Mouse (Mus musculus) liver, embryonic 12.5 days (tissue): ENCODE results near the gene Adm2. TPM values are rescaled to one million over a fixed set of nuclear protein-coding genes. Genes with fewer than 3 reads are reported as not detected.

Source experiments
- ATAC-seq: fragments of 200-750 bp; cut with Nextera tagmentation; 2 replicates; pipeline ENCODE4 v1.8.0; 2017; ENCODE audit warnings: moderate number of reproducible peaks, mild to moderate bottlenecking, moderate library complexity
- H3K27ac ChIP-seq: fragments of 300-500 bp; sonication (generic); 2 replicates; pipeline ENCODE4 v1.5.1; 2016; ENCODE audit warnings: mild to moderate bottlenecking
- H3K27me3 ChIP-seq: fragments of 300-500 bp; sonication (generic); replicated peaks from 2 replicates; pipeline ENCODE4 v1.6.1; 2016; ENCODE audit warnings: mild to moderate bottlenecking, moderate library complexity
- H3K36me3 ChIP-seq: fragments of 300-500 bp; sonication (generic); 2 replicates; pipeline ENCODE4 v1.6.1; 2016; ENCODE audit warnings: mild to moderate bottlenecking, moderate library complexity
- H3K4me1 ChIP-seq: fragments of 300-500 bp; sonication (generic); 2 replicates; pipeline ENCODE4 v1.6.1; 2016
- H3K4me2 ChIP-seq: fragments of 300-500 bp; sonication (generic); 2 replicates; pipeline ENCODE4 v1.6.1; 2016; ENCODE audit warnings: mild to moderate bottlenecking, moderate library complexity
- H3K4me3 ChIP-seq: fragments of 300-500 bp; sonication (generic); 2 replicates; pipeline ENCODE4 v1.5.1; 2016; ENCODE audit warnings: mild to moderate bottlenecking, moderate library complexity
- H3K9ac ChIP-seq: fragments of 300-500 bp; sonication (generic); 2 replicates; pipeline ENCODE4 v1.6.1; 2016; ENCODE audit warnings: mild to moderate bottlenecking, moderate library complexity
- H3K9me3 ChIP-seq: fragments of 300-500 bp; sonication (generic); replicated peaks from 2 replicates; pipeline ENCODE4 v1.6.1; 2016; ENCODE audit warnings: mild to moderate bottlenecking, moderate library complexity
- WGBS: fragments of 180-500 bp; shearing (Covaris S2); methylation state at CpG from one replicate; pipeline ENCODE4 v1.1.7; 2016; ENCODE audit not compliant: insufficient replicate concordance; 5-methylcytosine and 5-hydroxymethylcytosine counted together
- polyA plus RNA-seq: library from polyadenylated mRNA; unstranded; fragments of >200 nt; fragmentation: Nextera tagmentation; extraction: Ambion mirVana; gene quantifications from 2 replicates; pipeline ENCODE4 v1.2.1, GENCODE M21; 2016

The Adm2 gene
- polyA plus RNA-seq, 1 experiment from 2014 or later = 3.3 TPM

- 33% methylated on average over 2 of the region's 2 CpGs for WGBS
- no peaks in the 10 kb centered on the region for H3K27me3 ChIP-seq
- H3K27ac ChIP-seq = peak overlapping the region; percentile 61
- H3K4me2 ChIP-seq = no peak overlapping the region
- H3K4me1 ChIP-seq = peaks cover 51% of the 10 kb centered on the region
- peaks cover 95% of the 10 kb centered on the region for H3K36me3 ChIP-seq
- no peak overlapping the region for H3K9ac ChIP-seq
- H3K9me3 ChIP-seq = no peaks in the 10 kb centered on the region
- no peak overlapping the region for H3K4me3 ChIP-seq
- 0 out of 2 replicates have a peak, but pooled peaks have one; percentile 39 for ATAC-seq
These were observed 29.7 kb upstream of the Adm2 start for GRCm38 (mm10) chr15:89292795-89293194.

- 83% methylated on average over 10 of the region's 10 CpGs for WGBS
- no peak for ATAC-seq
- Histone ChIP-seq H3K9me3 (no peaks in the 10 kb centered on the region), H3K9ac (no peak overlapping the region), H3K4me2 (no peak overlapping the region), H3K27ac (peak overlapping the region; percentile 1; the same call in 1 of the 2 replicates), H3K4me1 (peaks cover 44% of the 10 kb centered on the region), H3K27me3 (no peaks in the 10 kb centered on the region), H3K36me3 (peaks cover 93% of the 10 kb centered on the region), H3K4me3 (no peak overlapping the region)
These were observed 28.7 kb upstream of the Adm2 start for GRCm38 (mm10) chr15:89293778-89294177.

GRCm38 (mm10) chr15:89295580-89296165 lies 26.8 kb upstream of the Adm2 start:
- no peak overlapping the region for H3K9ac ChIP-seq
- no peak overlapping the region for H3K4me3 ChIP-seq
- H3K4me2 ChIP-seq = no peak overlapping the region
- H3K27me3 ChIP-seq = no peaks in the 10 kb centered on the region
- ATAC-seq = peak; percentile 67
- H3K9me3 ChIP-seq = no peaks in the 10 kb centered on the region
- WGBS = 69% methylated on average over 8 of the region's 8 CpGs
- peaks cover 44% of the 10 kb centered on the region for H3K4me1 ChIP-seq
- no peak overlapping the region for H3K27ac ChIP-seq
- peaks cover 92% of the 10 kb centered on the region for H3K36me3 ChIP-seq

GRCm38 (mm10) chr15:89296465-89296864 lies 26.1 kb upstream of the Adm2 start:
- H3K27me3 ChIP-seq = no peaks in the 10 kb centered on the region
- ATAC-seq = no peak
- H3K4me2 ChIP-seq = no peak overlapping the region
- peaks cover 41% of the 10 kb centered on the region for H3K4me1 ChIP-seq
- peaks cover 92% of the 10 kb centered on the region for H3K36me3 ChIP-seq
- no peaks in the 10 kb centered on the region for H3K9me3 ChIP-seq
- H3K9ac ChIP-seq = no peak overlapping the region
- WGBS = 75% methylated on average over 1 of the region's 1 CpGs
- no peak overlapping the region for H3K4me3 ChIP-seq
- H3K27ac ChIP-seq = no peak overlapping the region

GRCm38 (mm10) chr15:89297695-89298094 lies 24.8 kb upstream of the Adm2 start:
- no peak overlapping the region for H3K4me3 ChIP-seq
- 88% methylated on average over 2 of the region's 2 CpGs for whole genome bisulfite sequencing
- no peak overlapping the region for H3K9ac ChIP-seq
- peaks cover 92% of the 10 kb centered on the region for H3K36me3 ChIP-seq
- no peak overlapping the region for H3K27ac ChIP-seq
- no peak for ATAC-seq
- no peaks in the 10 kb centered on the region for H3K27me3 ChIP-seq
- H3K4me2 ChIP-seq = no peak overlapping the region
- peaks cover 35% of the 10 kb centered on the region for H3K4me1 ChIP-seq
- no peaks in the 10 kb centered on the region for H3K9me3 ChIP-seq

GRCm38 (mm10) chr15:89300180-89300579 lies 22.3 kb upstream of the Adm2 start:
- Histone ChIP-seq H3K27ac (no peak overlapping the region), H3K4me1 (peaks cover 24% of the 10 kb centered on the region), H3K4me3 (no peak overlapping the region), H3K36me3 (peaks cover 92% of the 10 kb centered on the region), H3K4me2 (no peak overlapping the region), H3K27me3 (no peaks in the 10 kb centered on the region), H3K9me3 (no peaks in the 10 kb centered on the region), H3K9ac (no peak overlapping the region)
- no peak for ATAC-seq
- WGBS = 81% methylated on average over 13 of the region's 13 CpGs

- H3K27ac ChIP-seq = no peak overlapping the region
- H3K27me3 ChIP-seq = no peaks in the 10 kb centered on the region
- H3K36me3 ChIP-seq = peaks cover 92% of the 10 kb centered on the region
- H3K4me3 ChIP-seq = no peak overlapping the region
- WGBS = 88% methylated on average over 8 of the region's 8 CpGs
- peaks cover 20% of the 10 kb centered on the region for H3K4me1 ChIP-seq
- no peaks in the 10 kb centered on the region for H3K9me3 ChIP-seq
- H3K9ac ChIP-seq = no peak overlapping the region
- no peak for ATAC-seq
- no peak overlapping the region for H3K4me2 ChIP-seq
These were observed 21.9 kb upstream of the Adm2 start for GRCm38 (mm10) chr15:89300600-89300999.

- no peak overlapping the region for H3K4me3 ChIP-seq
- no peaks in the 10 kb centered on the region for H3K27me3 ChIP-seq
- H3K36me3 ChIP-seq = peaks cover 70% of the 10 kb centered on the region
- H3K4me1 ChIP-seq = peaks cover 35% of the 10 kb centered on the region
- H3K9me3 ChIP-seq = no peaks in the 10 kb centered on the region
- no peak overlapping the region for H3K9ac ChIP-seq
- H3K27ac ChIP-seq = no peak overlapping the region
- no peak for ATAC-seq
- H3K4me2 ChIP-seq = no peak overlapping the region
- 70% methylated on average over 1 of the region's 1 CpGs for WGBS
These were observed 16.6 kb upstream of the Adm2 start for GRCm38 (mm10) chr15:89305966-89306365.

GRCm38 (mm10) chr15:89307461-89307860 lies 15.1 kb upstream of the Adm2 start:
- no peaks in the 10 kb centered on the region for H3K9me3 ChIP-seq
- no peak overlapping the region for H3K27ac ChIP-seq
- H3K9ac ChIP-seq = no peak overlapping the region
- WGBS = 76% methylated on average over 13 of the region's 13 CpGs
- H3K36me3 ChIP-seq = peaks cover 55% of the 10 kb centered on the region
- peaks cover 45% of the 10 kb centered on the region for H3K4me1 ChIP-seq
- H3K4me3 ChIP-seq = no peak overlapping the region
- no peak overlapping the region for H3K4me2 ChIP-seq
- no peak for ATAC-seq
- H3K27me3 ChIP-seq = no peaks in the 10 kb centered on the region

- peaks cover 53% of the 10 kb centered on the region for H3K4me1 ChIP-seq
- H3K9ac ChIP-seq = no peak overlapping the region
- no peak overlapping the region for H3K27ac ChIP-seq
- no peaks in the 10 kb centered on the region for H3K27me3 ChIP-seq
- no peak overlapping the region for H3K4me2 ChIP-seq
- 72% methylated on average over 7 of the region's 7 CpGs for WGBS
- H3K36me3 ChIP-seq = peaks cover 44% of the 10 kb centered on the region
- no peak for ATAC-seq
- no peaks in the 10 kb centered on the region for H3K9me3 ChIP-seq
- H3K4me3 ChIP-seq = no peak overlapping the region
These were observed 13.9 kb upstream of the Adm2 start for GRCm38 (mm10) chr15:89308406-89309139.

GRCm38 (mm10) chr15:89309962-89310498 lies 12.5 kb upstream of the Adm2 start:
- Histone ChIP-seq H3K27ac (peak overlapping the region; percentile 12; the same call in 1 of the 2 replicates), H3K4me2 (peak overlapping the region; percentile 30), H3K27me3 (no peaks in the 10 kb centered on the region), H3K4me3 (no peak overlapping the region), H3K36me3 (peaks cover 29% of the 10 kb centered on the region), H3K9me3 (no peaks in the 10 kb centered on the region), H3K9ac (peak overlapping the region; percentile 23; the same call in 1 of the 2 replicates), H3K4me1 (peaks cover 65% of the 10 kb centered on the region)
- WGBS = 25% methylated on average over 5 of the region's 6 CpGs
- 0 out of 2 replicates have a peak, but pooled peaks have one; percentile 13 for ATAC-seq

- no peak for ATAC-seq
- Histone ChIP-seq H3K4me1 (peaks cover 72% of the 10 kb centered on the region), H3K27me3 (no peaks in the 10 kb centered on the region), H3K36me3 (no peaks in the 10 kb centered on the region), H3K9me3 (no peaks in the 10 kb centered on the region), H3K9ac (peak overlapping the region; percentile 88; the same call in 1 of the 2 replicates), H3K4me3 (peak overlapping the region; percentile 86; the same call in 1 of the 2 replicates), H3K27ac (peak overlapping the region; percentile 12; the same call in 1 of the 2 replicates), H3K4me2 (peak overlapping the region; percentile 97)
- WGBS = 72% methylated on average over 4 of the region's 4 CpGs
These were observed 9.2 kb upstream of the Adm2 start for GRCm38 (mm10) chr15:89313359-89313758.
